Mouse (Mus musculus) urinary bladder, postnatal 0 days (tissue): Measurements from ENCODE around the gene Ccna1. TPM values are rescaled to one million over a fixed set of nuclear protein-coding genes. Genes with fewer than 3 reads are reported as not detected.

Experiments used
- polyA plus RNA-seq: library from polyadenylated mRNA; unstranded; fragments of >200 nt; fragmentation: Nextera tagmentation; extraction: Ambion mirVana; gene quantifications from 2 replicates; pipeline ENCODE4 v1.2.1, GENCODE M21; 2015

Gene Ccna1
- polyA plus RNA-seq, result 0.13 and 0.78 TPM in 2 replicates

DNA sequence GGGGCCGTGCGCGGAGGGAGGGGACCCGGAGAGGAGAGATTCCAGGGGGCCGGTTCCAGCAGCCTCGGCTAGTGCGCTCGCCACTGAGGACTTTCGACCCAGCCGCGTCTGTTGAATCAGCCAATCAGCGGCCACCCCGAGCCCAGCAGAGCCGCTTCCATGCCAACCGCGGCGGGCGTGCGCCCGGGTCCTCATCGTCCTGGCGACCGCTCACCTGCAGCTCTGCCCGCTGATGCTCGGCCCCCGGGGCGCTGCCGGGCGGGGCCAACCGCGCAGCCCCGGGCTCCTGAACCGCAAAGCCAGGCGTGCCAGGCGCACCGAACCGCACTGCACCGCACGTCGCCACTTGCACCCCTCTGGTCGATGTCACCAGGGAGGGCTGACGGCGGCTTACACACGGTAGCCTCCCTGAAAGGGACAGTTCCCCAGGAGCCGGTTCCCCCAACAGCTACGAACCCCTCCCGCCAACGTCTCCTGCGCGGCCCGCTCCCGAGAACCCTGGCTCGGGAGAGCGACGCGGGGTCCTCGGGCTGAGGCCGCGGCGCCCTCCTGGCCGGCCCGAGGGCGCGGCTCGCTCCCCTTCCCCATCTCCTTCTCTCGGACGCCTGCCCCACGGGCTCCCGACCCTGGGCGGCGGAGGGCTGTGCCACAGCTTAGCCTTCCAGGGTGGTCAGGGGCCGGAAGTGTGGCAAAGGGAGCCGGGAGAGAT, at the start of gene Ccna1:
Ccna1 (minus strand) TSS at position 464 of the 709 bp plus-strand sequence.

Other genes with a start within 250 kb of the Ccna1 start
- 16.8 and 22.7 TPM in 2 replicates for gene Rfxap, start 247.7 kb downstream of the Ccna1 start, polyA plus RNA-seq
- gene Sertm1, start 139.6 kb downstream of the Ccna1 start, polyA plus RNA-seq, result not detected in 2 replicates
- gene Spg20, start 56.6 kb upstream of the Ccna1 start, polyA plus RNA-seq, result 17.8 and 21.4 TPM in 2 replicates
- gene Ccdc169, start 81.8 kb upstream of the Ccna1 start, polyA plus RNA-seq, result 0.06 TPM in 1 of 2 replicates, not detected in the other
- gene Sohlh2, start 126.5 kb upstream of the Ccna1 start, polyA plus RNA-seq, result not detected in 2 replicates
- gene Dclk1, start 186.9 kb upstream of the Ccna1 start, polyA plus RNA-seq, result 12.2 and 13.1 TPM in 2 replicates